Mouse (Mus musculus) lung, postnatal 0 days (tissue): ENCODE measurements around the gene 1700069L16Rik. TPM values are rescaled to one million over a fixed set of nuclear protein-coding genes. Genes with fewer than 3 reads are reported as not detected.

Source experiments
- ATAC-seq: fragments of 200-750 bp; cut with Nextera tagmentation; 2 replicates; pipeline ENCODE4 v1.8.0; 2017; ENCODE audit warnings: moderate library complexity
- DNase-seq: peaks from one replicate; pipeline ENCODE4 v3.0.0-alpha.2; 2016; ENCODE audit warnings: low spot score
- H3K27ac ChIP-seq: fragments of 300-500 bp; sonication (generic); 2 replicates; pipeline ENCODE4 v1.5.1; 2014; ENCODE audit warnings: antibody characterized with exemption, mild to moderate bottlenecking, low read length, mixed read lengths
- H3K27me3 ChIP-seq: fragments of 300-500 bp; sonication (generic); replicated peaks from 2 replicates; pipeline ENCODE4 v1.6.1; 2014; ENCODE audit warnings: low read length, mixed read lengths; ENCODE audit not compliant: insufficient read depth
- H3K36me3 ChIP-seq: fragments of 300-500 bp; sonication (generic); 2 replicates; pipeline ENCODE4 v1.6.1; 2014; ENCODE audit warnings: low read length, mixed read lengths; ENCODE audit not compliant: insufficient read depth
- H3K4me1 ChIP-seq: fragments of 300-500 bp; sonication (generic); 2 replicates; pipeline ENCODE4 v1.6.1; 2014; ENCODE audit warnings: antibody characterized with exemption, low read depth, low read length, mixed read lengths; ENCODE audit not compliant: insufficient read depth
- H3K4me2 ChIP-seq: fragments of 300-500 bp; sonication (generic); replicated peaks from 2 replicates; pipeline ENCODE4 v1.6.1; 2014; ENCODE audit warnings: low read depth, mild to moderate bottlenecking, low read length, moderate library complexity, mixed read lengths
- H3K4me3 ChIP-seq: fragments of 300-500 bp; sonication (generic); 2 replicates; pipeline ENCODE4 v1.5.1; 2014; ENCODE audit warnings: low read depth, low read length
- H3K9ac ChIP-seq: fragments of 300-500 bp; sonication (generic); replicated peaks from 2 replicates; pipeline ENCODE4 v1.6.1; 2014; ENCODE audit warnings: low read depth, mild to moderate bottlenecking
- H3K9me3 ChIP-seq: fragments of 300-500 bp; sonication (generic); 2 replicates; pipeline ENCODE4 v1.6.1; 2016; ENCODE audit warnings: low read length, mixed read lengths
- CTCF ChIP-seq: IDR thresholded peaks from 2 replicates; pipeline ENCODE4 v1.5.1; 2016; ENCODE audit warnings: antibody characterized with exemption, mild to moderate bottlenecking
- EP300 ChIP-seq: IDR thresholded peaks from 2 replicates; pipeline ENCODE4 v1.6.1; 2016; ENCODE audit warnings: antibody characterized with exemption, mild to moderate bottlenecking, control low read depth
- WGBS: fragments of 180-500 bp; shearing (Covaris S2); extraction: QIAGEN DNeasy Blood & Tissue Kit; methylation state at CpG from one replicate; pipeline ENCODE4 v1.1.7; 2014; 5-methylcytosine and 5-hydroxymethylcytosine counted together
- polyA plus RNA-seq: library from polyadenylated mRNA; unstranded; fragments of >200 nt; fragmentation: Nextera tagmentation; extraction: Ambion mirVana; gene quantifications from 2 replicates; pipeline ENCODE4 v1.2.1, GENCODE M21; 2015

1700069L16Rik gene
- polyA plus RNA-seq, 1 experiment from 2014 or later = not detected

GRCm38 (mm10) chr5:113728691-113729090 lies 4.1 kb upstream of the 1700069L16Rik start:
- DNase-seq (no peak), ATAC-seq (no peak)
- 79% methylated on average over 7 of the region's 7 CpGs for WGBS
- Histone ChIP-seq H3K4me2 (no peak overlapping the region), H3K27ac (no peak overlapping the region), H3K9ac (no peak overlapping the region), H3K4me1 (no peaks in the 10 kb centered on the region), H3K36me3 (no peaks in the 10 kb centered on the region), H3K9me3 (no peaks in the 10 kb centered on the region), H3K4me3 (no peak overlapping the region), H3K27me3 (no peaks in the 10 kb centered on the region)
- TF ChIP-seq CTCF = no peak
- no peak for TF ChIP-seq EP300

- no peak overlapping the region for H3K27ac ChIP-seq
- 80% methylated on average over 7 of the region's 7 CpGs for WGBS
- H3K4me1 ChIP-seq = no peaks in the 10 kb centered on the region
- no peak for TF ChIP-seq EP300
- H3K9me3 ChIP-seq = no peaks in the 10 kb centered on the region
- H3K27me3 ChIP-seq = no peaks in the 10 kb centered on the region
- H3K9ac ChIP-seq = no peak overlapping the region
- no peak overlapping the region for H3K4me3 ChIP-seq
- no peaks in the 10 kb centered on the region for H3K36me3 ChIP-seq
- no peak overlapping the region for H3K4me2 ChIP-seq
- ATAC-seq = no peak
- no peak for DNase-seq
Measured at GRCm38 (mm10) chr5:113728011-113728410, 3.4 kb upstream of the 1700069L16Rik start.

GRCm38 (mm10) chr5:113727238-113727637 lies 2.7 kb upstream of the 1700069L16Rik start:
- H3K27me3 ChIP-seq = no peaks in the 10 kb centered on the region
- no peaks in the 10 kb centered on the region for H3K4me1 ChIP-seq
- H3K9ac ChIP-seq = no peak overlapping the region
- 48% methylated on average over 12 of the region's 12 CpGs for WGBS
- DNase-seq (no peak), ATAC-seq (no peak)
- TF ChIP-seq CTCF = no peak
- no peak for TF ChIP-seq EP300
- H3K36me3 ChIP-seq = no peaks in the 10 kb centered on the region
- no peaks in the 10 kb centered on the region for H3K9me3 ChIP-seq
- H3K27ac ChIP-seq = no peak overlapping the region
- H3K4me3 ChIP-seq = no peak overlapping the region
- H3K4me2 ChIP-seq = no peak overlapping the region

- Histone ChIP-seq H3K4me2 (no peak overlapping the region), H3K36me3 (no peaks in the 10 kb centered on the region), H3K4me3 (no peak overlapping the region), H3K27ac (no peak overlapping the region), H3K9me3 (no peaks in the 10 kb centered on the region), H3K4me1 (no peaks in the 10 kb centered on the region), H3K27me3 (no peaks in the 10 kb centered on the region), H3K9ac (no peak overlapping the region)
- no peak for ATAC-seq
- TF ChIP-seq CTCF (no peak), EP300 (no peak)
- 71% methylated on average over 6 of the region's 6 CpGs for WGBS
- no peak for DNase-seq
Measured at GRCm38 (mm10) chr5:113726618-113727017, 2.0 kb upstream of the 1700069L16Rik start.

GRCm38 (mm10) chr5:113725417-113725816 lies 845 bp upstream of the 1700069L16Rik start:
- TF ChIP-seq EP300 = no peak
- TF ChIP-seq CTCF = no peak
- no peak for ATAC-seq
- H3K4me2 ChIP-seq = no peak overlapping the region

GRCm38 (mm10) chr5:113723567-113724237 lies 870 bp downstream of the 1700069L16Rik start:
- H3K9ac ChIP-seq = no peak overlapping the region
- no peaks in the 10 kb centered on the region for H3K27me3 ChIP-seq
- H3K27ac ChIP-seq = no peak overlapping the region
- ATAC-seq (no peak), DNase-seq (no peak)
- WGBS = 29% methylated on average over 8 of the region's 8 CpGs
- H3K4me3 ChIP-seq = no peak overlapping the region
- H3K9me3 ChIP-seq = no peaks in the 10 kb centered on the region
- TF ChIP-seq EP300 (no peak), CTCF (no peak)
- no peak overlapping the region for H3K4me2 ChIP-seq
- no peaks in the 10 kb centered on the region for H3K4me1 ChIP-seq
- no peaks in the 10 kb centered on the region for H3K36me3 ChIP-seq

More at GRCm38 (mm10) chr5:113725417-113725816, 845 bp upstream of the 1700069L16Rik start:
- Histone ChIP-seq H3K9ac (no peak overlapping the region), H3K9me3 (no peaks in the 10 kb centered on the region), H3K36me3 (no peaks in the 10 kb centered on the region), H3K4me3 (no peak overlapping the region), H3K4me1 (no peaks in the 10 kb centered on the region), H3K27me3 (no peaks in the 10 kb centered on the region), H3K27ac (no peak overlapping the region)
- no peak for DNase-seq
- 69% methylated on average over 12 of the region's 12 CpGs for WGBS
